Mouse (Mus musculus) induced T-regulatory cell, adult 2 months (primary cell): ENCODE measurements around the gene Vps45.
"Not testable (repeated sequence)": the region's sequence is repeated elsewhere in the genome, so short reads cannot be mapped to it uniquely, and the experiment has no call there.

Experiments used
- DNase-seq: peaks from one replicate; pipeline ENCODE4 v3.0.0-alpha.2; 2012; ENCODE audit warnings: low read depth

Gene Vps45

DNA sequence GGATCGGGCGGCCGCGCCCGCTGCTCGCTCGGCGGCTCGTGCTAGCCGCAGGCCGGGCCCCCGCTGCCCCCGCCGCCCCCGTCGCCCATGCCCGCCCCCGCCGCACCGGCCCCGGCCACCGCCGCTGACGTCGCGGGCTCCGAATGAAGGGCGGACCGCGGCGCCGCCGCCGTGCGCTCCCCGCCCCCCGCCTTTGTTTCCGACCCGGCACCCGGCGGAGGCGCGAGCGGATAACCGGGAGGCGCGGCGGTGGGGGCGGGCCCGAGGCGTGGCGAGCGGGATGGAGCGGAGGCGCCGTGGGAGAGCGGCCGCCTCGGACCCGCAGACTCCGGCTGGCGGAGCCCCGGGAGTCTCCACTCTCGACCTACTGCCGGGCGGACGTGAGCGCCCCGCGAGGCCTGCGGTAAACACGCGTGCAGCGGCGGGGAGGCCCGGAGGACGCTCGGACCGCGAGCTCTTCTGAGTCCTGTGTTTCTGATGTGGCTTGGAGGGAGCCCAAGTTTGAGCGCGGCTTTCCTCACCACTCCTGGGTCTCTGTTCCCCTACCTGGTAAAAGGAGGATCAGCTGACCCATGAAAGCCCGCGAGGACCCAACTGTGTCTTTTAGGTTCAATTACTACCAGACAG lies 62.4 kb downstream of the Vps45 start, which contains the start of gene Plekho1:
Gene Plekho1, minus strand, starts transcription at position 200 of the 627 bp plus-strand sequence.
- DNase-seq: peak; percentile 68

- peak; percentile 43 for DNase-seq
These were observed 63.1 kb downstream of the Vps45 start for GRCm38 (mm10) chr3:95994975-95995801.

DNA sequence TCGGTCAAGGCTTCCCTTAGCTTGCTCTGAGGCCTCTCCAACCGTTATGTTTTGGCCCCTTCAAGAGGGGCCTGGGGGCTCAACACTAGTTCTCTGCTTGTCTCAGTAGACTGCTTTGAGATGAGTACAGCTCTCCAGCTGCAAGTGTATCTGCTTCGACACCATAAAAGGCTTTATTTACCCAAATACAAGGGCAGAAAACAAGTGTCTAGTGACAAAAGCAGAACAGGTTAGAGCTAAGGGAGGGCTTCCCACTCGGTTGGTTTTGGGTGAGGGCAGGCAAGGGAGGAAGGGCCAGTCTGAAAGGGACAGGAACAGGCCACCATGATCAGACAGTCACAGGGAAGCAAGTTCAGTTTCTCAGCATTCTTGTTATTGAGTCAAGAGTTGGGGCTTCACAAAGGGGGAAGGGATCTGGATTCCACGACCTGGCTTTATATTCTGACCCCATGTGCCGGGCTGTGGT lies 63.9 kb downstream of the Vps45 start:
- DNase-seq: no peak

DNA sequence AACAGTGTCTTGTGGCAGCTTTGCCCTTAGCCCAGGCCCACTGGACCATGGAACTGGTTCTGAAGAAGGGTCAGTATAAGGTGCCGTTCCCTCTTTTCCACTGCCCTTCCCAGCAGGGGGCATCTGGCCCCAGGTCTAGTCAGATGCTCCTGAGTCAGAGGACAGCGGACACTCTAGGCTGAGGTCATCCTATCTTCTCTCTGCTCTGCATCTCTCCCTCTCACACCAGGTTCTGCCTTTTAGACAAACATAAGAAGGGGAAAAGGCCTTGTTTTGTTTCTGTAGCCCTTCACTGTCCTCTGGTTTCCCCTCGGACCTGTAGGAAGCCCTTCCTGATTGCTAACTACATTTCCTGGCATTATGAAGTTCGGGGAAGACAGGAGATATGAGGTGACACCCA lies 64.4 kb downstream of the Vps45 start:
- peak; percentile 16 for DNase-seq

DNA sequence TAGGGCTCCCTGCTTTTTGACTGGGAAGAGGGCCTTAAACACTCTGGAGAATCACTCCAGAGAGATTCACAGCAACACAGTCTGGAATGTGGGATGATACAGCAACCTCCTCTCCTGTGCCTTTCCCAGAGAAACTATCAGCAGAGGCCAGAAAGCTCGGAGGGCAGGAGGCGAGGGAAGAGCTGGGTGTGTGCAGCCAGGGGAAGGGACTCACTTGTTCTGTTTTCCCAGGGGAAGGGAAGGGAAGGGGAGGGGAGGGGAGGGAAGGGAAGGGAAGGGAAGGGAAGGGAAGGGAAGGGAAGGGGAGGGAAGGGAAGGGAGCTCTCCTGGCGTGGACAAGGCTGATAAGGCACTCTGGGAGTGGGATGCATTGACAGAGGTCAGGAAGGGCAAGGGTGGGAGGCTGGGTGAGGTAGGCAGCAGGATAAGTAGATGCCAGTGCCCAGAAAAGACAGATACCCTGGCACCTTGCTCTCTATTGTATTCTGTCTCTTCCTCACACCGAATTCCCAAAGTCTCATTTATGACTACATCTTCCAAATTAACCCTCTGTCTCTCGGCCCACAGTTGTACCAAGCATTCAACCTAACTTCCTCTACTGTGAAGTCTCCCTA lies 65.2 kb downstream of the Vps45 start:
- DNase-seq: no peak

GRCm38 (mm10) chr3:95990413-95990941 lies 67.8 kb downstream of the Vps45 start:
- no peak for DNase-seq

GRCm38 (mm10) chr3:95988969-95989368 lies 69.3 kb downstream of the Vps45 start:
- DNase-seq: no peak

DNA sequence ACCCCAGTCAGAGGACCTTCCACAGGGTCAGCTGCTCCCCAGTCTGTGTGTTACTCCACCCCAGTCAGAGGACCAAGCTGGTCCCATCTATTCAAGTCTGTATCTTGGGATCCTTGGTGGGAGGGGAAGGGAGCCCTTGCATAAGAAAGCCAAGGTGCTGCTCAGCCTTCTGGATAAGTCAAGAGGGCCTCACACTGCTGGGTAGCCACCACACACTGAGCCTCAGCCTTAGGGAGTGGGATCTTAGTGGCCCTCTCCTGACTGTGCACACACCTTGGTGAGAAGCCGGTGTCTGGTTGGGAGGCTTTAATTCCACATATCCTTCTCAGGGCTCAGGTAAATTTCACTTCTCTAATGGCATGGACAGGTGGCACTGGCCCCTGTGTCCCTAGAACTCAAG lies 70.1 kb downstream of the Vps45 start:
- no peak for DNase-seq

DNA sequence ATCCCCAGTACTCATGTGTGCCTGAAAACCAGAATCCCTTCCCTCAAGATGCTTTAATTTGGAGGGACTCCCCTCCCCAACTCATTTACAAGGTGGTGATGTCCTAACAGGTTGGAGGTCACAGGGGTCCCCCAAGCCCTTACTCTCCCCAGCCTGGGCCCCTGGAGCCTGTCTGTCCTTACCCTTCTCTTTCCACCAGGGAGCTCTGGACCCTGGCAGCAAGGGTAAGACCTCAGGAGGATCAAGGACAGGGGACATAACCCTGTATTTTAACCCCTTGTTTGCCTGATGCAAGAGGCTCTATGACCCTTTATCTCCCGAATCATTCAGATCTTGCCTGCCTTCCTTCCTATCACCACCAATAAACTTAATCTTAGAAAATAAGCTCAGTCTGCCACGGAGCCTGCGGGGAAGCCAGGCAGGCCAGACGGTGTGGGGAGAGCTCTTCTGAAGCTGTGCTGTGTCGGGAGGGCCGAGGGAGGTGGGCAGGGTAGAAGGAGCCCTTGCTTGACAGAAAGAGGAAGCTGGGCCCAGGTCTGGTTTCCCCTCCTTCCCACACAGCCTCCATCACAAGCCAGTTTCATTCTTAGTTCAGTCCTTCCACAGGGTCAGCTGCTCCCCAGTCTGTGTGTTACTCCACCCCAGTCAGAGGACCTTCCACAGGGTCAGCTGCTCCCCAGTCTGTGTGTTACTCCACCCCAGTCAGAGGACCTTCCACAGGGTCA lies 70.7 kb downstream of the Vps45 start:
- DNase-seq: peak; percentile 44

GRCm38 (mm10) chr3:95986984-95987383 lies 71.3 kb downstream of the Vps45 start:
- DNase-seq: peak; percentile 73

- peak; percentile 80 for DNase-seq
These were observed 72.2 kb downstream of the Vps45 start for GRCm38 (mm10) chr3:95986001-95986622.

DNA sequence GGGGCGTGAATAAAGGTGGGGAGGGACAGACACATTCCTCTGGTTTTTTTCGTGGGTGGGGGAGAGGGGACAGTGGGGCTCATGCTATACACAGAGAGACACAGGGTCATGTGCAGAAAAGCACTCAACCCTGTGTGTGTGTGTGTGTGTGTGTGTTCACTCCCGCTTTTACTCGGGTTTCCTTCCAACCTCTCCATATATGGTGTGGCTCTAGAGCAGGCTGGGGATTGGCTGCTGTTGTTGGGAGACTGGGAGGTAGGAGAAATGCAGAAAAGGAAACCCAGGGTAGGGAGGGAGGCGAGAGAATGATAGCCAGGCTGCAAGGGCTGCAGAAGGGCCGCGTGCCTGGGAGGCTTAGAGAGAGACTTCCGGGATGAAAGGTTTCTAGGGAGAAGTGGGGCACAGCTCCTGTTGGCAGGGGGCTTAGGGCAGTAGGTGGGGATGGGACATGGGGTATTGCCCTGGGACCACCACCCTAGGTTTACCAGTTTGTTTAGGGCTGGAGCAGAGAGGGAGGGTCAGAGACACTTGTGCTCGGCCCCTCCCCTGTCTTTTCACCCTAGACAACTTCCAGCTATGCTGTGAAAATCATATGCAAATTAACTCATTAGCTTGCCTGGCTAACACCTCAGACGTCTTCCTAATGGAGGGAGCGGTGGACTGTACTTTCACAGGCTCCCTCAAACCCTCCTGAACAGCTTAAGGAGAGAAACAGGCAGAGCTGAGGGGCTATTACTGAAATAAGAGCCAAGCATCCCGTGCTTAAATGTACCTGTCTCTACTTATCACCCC lies 72.9 kb downstream of the Vps45 start:
- DNase-seq: no peak

- no peak for DNase-seq
These were observed 76.1 kb downstream of the Vps45 start for GRCm38 (mm10) chr3:95982129-95982528.

DNA sequence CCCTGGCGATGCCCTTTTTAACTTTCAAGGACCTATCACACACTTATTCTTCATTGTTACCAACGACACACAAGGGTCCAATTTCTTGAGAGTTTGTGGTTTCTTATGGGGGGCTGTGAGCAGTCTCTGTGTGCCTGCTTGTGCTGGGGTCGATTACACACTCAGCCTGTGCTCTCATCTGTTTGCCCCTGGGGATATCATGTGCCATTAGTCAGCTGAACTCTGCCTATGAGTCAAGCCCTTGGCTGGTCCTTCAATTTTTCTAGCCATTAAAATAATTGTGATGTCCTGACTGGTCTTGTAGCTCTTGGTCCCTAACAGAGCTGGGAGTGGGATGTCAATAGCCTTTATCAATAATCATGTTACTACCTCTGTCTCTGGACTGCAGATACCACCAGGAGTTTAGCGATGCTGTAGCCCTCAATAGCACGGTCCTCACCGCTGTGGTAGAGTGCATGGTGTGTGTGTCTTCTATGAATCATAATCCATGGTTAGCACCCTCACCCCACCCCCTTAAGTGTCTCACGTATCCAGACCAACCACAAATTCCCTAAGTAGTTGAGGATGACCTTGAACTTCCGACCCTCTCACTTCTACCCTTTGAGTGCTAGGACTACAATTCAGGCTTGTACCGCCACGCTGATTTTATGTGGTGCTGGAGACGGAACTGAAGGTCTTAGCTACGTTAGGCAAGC lies 77.8 kb downstream of the Vps45 start:
- DNase-seq: no peak

- no peak for DNase-seq
These were observed 80.0 kb downstream of the Vps45 start for GRCm38 (mm10) chr3:95978265-95978664.

GRCm38 (mm10) chr3:95977587-95977986 lies 80.7 kb downstream of the Vps45 start:
- DNase-seq: not testable (repeated sequence)

DNA sequence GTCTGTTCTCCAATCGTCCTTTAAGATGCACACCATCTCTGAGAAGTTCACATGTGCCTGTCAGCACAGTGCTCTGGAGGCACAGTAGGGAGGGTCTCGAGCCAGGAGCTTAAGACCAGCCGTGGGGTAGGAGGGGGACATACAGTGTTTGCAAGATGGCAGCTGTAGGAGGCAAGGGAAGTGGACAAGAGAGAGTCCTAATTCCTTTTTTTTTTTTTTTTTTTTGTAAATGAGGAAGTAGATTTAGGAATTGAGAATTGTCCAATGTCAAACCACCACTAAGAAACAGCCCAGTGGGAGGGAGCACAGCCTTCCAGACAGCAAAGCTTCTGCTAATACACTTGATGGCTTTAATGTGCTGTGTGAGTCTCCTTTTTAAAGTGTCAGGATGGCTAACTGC lies 81.2 kb downstream of the Vps45 start:
- DNase-seq: no peak

DNA sequence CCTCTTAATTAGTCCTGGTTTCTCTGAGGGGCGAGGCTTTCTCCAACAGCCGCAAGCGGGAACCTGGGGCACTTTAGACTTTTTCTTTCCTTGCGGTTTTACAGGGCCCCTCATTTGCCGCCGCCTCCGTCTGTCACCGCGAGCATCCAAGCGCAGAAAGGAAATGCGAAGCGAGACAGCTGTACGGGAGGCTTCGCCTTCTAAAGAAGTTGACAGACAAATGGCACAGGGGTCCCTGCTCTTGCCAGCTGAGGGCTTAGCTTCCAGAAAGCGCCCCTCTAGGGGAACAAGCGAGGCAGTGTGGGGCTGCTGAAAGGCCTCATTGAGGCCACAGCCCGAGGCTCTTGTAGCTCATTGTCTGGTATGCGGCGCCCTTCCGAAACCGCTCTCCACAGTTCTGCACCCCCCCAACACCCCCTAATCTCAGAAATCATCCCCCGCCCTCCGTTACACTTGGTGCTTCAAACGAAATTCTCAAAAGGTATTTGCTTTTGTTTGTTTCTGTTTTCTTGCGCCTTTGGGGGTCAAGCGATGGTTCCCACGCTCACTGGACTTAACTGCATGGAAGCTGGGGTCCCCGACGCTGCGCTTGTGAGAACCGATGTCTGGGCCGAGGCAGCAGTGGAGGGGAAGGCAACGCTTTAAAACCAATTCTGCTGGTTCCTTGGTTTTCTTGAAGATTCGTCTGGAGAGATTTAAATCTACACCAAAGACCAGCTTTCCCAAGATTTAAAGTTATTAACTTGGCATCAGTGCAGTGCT lies 85.2 kb downstream of the Vps45 start:
- peak; percentile 80 for DNase-seq

DNA sequence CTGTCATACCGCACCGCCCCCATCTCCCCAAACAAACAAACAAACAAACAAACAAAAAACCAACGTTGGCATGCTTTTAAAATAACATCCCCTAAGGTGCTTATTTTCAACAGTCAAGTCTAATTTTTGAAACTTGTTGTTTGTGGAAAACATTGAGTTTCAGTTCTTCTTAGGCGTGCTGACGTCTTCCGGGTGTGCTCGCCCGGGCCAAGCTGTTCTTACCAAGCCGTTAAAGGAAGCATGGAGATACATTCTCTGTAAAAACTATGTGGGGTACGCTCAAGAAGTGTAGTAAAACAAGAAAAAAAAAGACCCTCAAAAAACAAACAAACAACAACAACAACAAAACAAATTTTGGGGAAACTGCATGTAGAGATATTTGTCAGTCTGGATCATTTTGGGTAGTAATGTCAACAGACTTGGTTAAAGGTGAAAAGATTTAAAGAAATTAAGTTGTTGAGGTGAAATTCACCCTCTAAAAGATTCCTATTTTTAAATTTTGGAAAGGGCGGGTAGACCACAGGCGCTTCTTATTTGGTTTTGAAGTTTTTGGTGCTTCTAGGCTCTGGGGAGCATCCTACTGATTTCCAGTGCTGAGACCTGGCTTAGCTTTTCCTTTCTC lies 85.9 kb downstream of the Vps45 start:
- DNase-seq: peak; percentile 70
